Mouse (Mus musculus) hindbrain, embryonic 12.5 days (tissue): Measurements from ENCODE around the gene Arhgef2. TPM values are rescaled to one million over a fixed set of nuclear protein-coding genes. Genes with fewer than 3 reads are reported as not detected.
A peak's percentile ranks its signal among the peaks of the same experiment; 100 is the strongest.
"Not testable (repeated sequence)": the region's sequence is repeated elsewhere in the genome, so short reads cannot be mapped to it uniquely, and the experiment has no call there.

Experiments used
- ATAC-seq: fragments of 200-750 bp; cut with Nextera tagmentation; 2 replicates; pipeline ENCODE4 v1.8.0; 2017; ENCODE audit warnings: moderate TSS enrichment; ENCODE audit not compliant: low FRiP score
- H3K27ac ChIP-seq: fragments of 300-500 bp; sonication (generic); 2 replicates; pipeline ENCODE4 v1.5.1; 2016; ENCODE audit warnings: mild to moderate bottlenecking
- H3K27me3 ChIP-seq: fragments of 300-500 bp; sonication (generic); 2 replicates; pipeline ENCODE4 v1.6.1; 2016; ENCODE audit warnings: mild to moderate bottlenecking
- H3K36me3 ChIP-seq: fragments of 300-500 bp; sonication (generic); 2 replicates; pipeline ENCODE4 v1.6.1; 2016; ENCODE audit warnings: mild to moderate bottlenecking
- H3K4me1 ChIP-seq: fragments of 300-500 bp; sonication (generic); 2 replicates; pipeline ENCODE4 v1.6.1; 2016
- H3K4me2 ChIP-seq: fragments of 300-500 bp; sonication (generic); replicated peaks from 2 replicates; pipeline ENCODE4 v1.6.1; 2016; ENCODE audit warnings: mild to moderate bottlenecking
- H3K4me3 ChIP-seq: fragments of 300-500 bp; sonication (generic); 2 replicates; pipeline ENCODE4 v1.5.1; 2016; ENCODE audit warnings: mild to moderate bottlenecking
- H3K9ac ChIP-seq: fragments of 300-500 bp; sonication (generic); 2 replicates; pipeline ENCODE4 v1.6.1; 2016; ENCODE audit warnings: mild to moderate bottlenecking, moderate library complexity
- H3K9me3 ChIP-seq: fragments of 300-500 bp; sonication (generic); replicated peaks from 2 replicates; pipeline ENCODE4 v1.6.1; 2016; ENCODE audit warnings: mild to moderate bottlenecking
- WGBS: fragments of 180-500 bp; shearing (Covaris S2); methylation state at CpG from one replicate; pipeline ENCODE4 v1.1.7; 2016; 5-methylcytosine and 5-hydroxymethylcytosine counted together
- polyA plus RNA-seq: library from polyadenylated mRNA; unstranded; fragments of >200 nt; fragmentation: Nextera tagmentation; extraction: Ambion mirVana; gene quantifications from 2 replicates; pipeline ENCODE4 v1.2.1, GENCODE M21; 2016

Arhgef2 gene
- polyA plus RNA-seq, result 171 and 179 TPM in 2 replicates

- not testable (repeated sequence) for H3K27me3 ChIP-seq, H3K4me3 ChIP-seq, H3K9ac ChIP-seq, H3K36me3 ChIP-seq, H3K9me3 ChIP-seq, ATAC-seq, H3K27ac ChIP-seq, H3K4me2 ChIP-seq
- 89% methylated on average over 2 of the region's 2 CpGs for WGBS
- H3K4me1 ChIP-seq, result peaks cover 12% of the 10 kb centered on the region
Observed at GRCm38 (mm10) chr3:88605666-88606065, at the start of gene Arhgef2. Arhgef2 (plus strand) TSS chr3:88605966.

GRCm38 (mm10) chr3:88556616-88557015 lies 49.1 kb upstream of the Arhgef2 start:
- ATAC-seq, result no peak
- WGBS, result 96% methylated on average over 8 of the region's 8 CpGs
- peaks cover 21% of the 10 kb centered on the region for H3K4me1 ChIP-seq
- no peaks in the 10 kb centered on the region for H3K27me3 ChIP-seq
- peaks cover 59% of the 10 kb centered on the region for H3K36me3 ChIP-seq
- no peaks in the 10 kb centered on the region for H3K9me3 ChIP-seq
- H3K9ac ChIP-seq, result no peak overlapping the region
- no peak overlapping the region for H3K27ac ChIP-seq
- no peak overlapping the region for H3K4me3 ChIP-seq
- H3K4me2 ChIP-seq, result no peak overlapping the region

GRCm38 (mm10) chr3:88559596-88559995 lies 46.2 kb upstream of the Arhgef2 start:
- no peaks in the 10 kb centered on the region for H3K9me3 ChIP-seq
- 96% methylated on average over 9 of the region's 9 CpGs for WGBS
- H3K9ac ChIP-seq, result no peak overlapping the region
- no peak overlapping the region for H3K4me3 ChIP-seq
- ATAC-seq, result no peak
- no peak overlapping the region for H3K4me2 ChIP-seq
- peaks cover 32% of the 10 kb centered on the region for H3K4me1 ChIP-seq
- peaks cover 87% of the 10 kb centered on the region for H3K36me3 ChIP-seq
- H3K27ac ChIP-seq, result no peak overlapping the region
- no peaks in the 10 kb centered on the region for H3K27me3 ChIP-seq

DNA sequence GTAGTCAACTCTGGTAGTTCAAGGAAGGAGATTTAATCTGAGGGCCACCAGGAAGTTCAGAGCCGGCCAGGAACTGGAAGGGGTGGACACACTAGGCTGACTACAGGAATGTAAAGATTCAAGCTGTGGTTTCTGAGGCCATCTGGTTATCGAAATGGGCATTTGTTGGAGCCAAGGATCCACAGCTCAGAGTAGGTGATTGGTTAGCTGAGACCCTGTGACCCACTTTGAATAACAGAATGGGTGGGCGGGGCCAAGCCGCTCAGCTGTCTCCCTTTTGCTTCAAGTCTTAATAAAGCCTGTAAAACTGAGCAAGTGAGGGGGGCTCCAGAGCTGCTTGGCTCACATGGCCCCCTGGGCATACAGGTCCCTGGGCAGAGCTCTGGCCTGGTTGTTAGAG lies 43.8 kb upstream of the Arhgef2 start:
- peaks cover 24% of the 10 kb centered on the region for H3K4me1 ChIP-seq
- 69% methylated on average over 4 of the region's 4 CpGs for WGBS
- peaks cover 95% of the 10 kb centered on the region for H3K36me3 ChIP-seq
- H3K9ac ChIP-seq, result no peak overlapping the region
- 0 out of 2 replicates have a peak overlapping the region, but pooled peaks have one; percentile 4 for H3K27ac ChIP-seq
- H3K4me2 ChIP-seq, result no peak overlapping the region
- no peak overlapping the region for H3K4me3 ChIP-seq
- peak; percentile 49 for ATAC-seq
- no peaks in the 10 kb centered on the region for H3K27me3 ChIP-seq
- H3K9me3 ChIP-seq, result no peaks in the 10 kb centered on the region

DNA sequence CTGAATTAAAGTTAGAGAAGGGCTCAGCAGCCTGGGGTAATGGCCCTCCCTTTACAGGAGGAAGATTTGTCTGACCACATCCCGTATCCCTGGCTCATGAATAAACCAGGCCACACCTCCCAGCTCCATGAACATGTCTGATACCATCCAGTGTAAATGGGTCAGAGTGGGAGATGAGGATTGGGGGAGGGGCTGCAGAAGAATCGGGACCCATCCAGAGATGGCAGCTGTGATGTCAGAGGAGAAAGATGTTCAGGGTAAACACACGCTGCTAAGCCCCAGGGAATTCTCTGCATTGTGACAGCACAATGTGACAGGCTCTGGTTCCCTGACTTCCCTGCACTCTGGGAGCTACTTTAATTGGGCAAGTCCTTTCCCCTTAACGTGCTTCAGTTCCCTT lies 42.3 kb upstream of the Arhgef2 start:
- ATAC-seq, result peak; percentile 47
- Histone ChIP-seq H3K4me1 (peaks cover 24% of the 10 kb centered on the region), H3K4me3 (no peak overlapping the region), H3K36me3 (peaks cover 96% of the 10 kb centered on the region), H3K9ac (no peak overlapping the region), H3K27me3 (no peaks in the 10 kb centered on the region), H3K27ac (peak overlapping the region; percentile 40; the same call in 1 of the 2 replicates), H3K9me3 (no peaks in the 10 kb centered on the region), H3K4me2 (no peak overlapping the region)
- WGBS, result 62% methylated on average over 4 of the region's 4 CpGs

GRCm38 (mm10) chr3:88563966-88564365 lies 41.8 kb upstream of the Arhgef2 start:
- Histone ChIP-seq H3K4me3 (no peak overlapping the region), H3K27ac (peak overlapping the region; percentile 40; the same call in 1 of the 2 replicates), H3K4me1 (peaks cover 24% of the 10 kb centered on the region), H3K9ac (no peak overlapping the region), H3K4me2 (no peak overlapping the region), H3K9me3 (no peaks in the 10 kb centered on the region), H3K36me3 (peaks cover 97% of the 10 kb centered on the region), H3K27me3 (no peaks in the 10 kb centered on the region)
- 0 out of 2 replicates have a peak, but pooled peaks have one; percentile 9 for ATAC-seq
- 87% methylated on average over 7 of the region's 7 CpGs for WGBS

DNA sequence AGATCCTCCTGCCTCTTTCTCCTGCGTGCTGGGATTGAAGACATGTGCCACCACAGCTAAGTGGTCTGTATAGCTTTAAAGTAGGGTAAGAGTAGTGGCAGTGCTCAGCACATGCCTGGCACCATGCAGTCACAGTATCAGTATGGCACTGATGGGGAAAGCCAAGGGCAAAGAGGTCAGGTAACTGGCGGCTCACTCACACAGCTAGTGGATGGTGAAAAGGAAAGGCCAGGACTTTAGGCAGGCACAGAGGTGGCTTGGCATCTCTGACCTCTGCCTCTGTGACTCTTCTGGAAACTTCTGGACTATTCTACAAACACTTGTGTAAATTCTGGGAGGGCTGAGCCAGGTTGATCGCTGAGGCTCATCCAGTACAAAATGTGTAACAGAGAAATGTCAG lies 39.6 kb upstream of the Arhgef2 start:
- Histone ChIP-seq H3K27ac (no peak overlapping the region), H3K4me3 (no peak overlapping the region), H3K9ac (0 out of 2 replicates have a peak overlapping the region, but pooled peaks have one; percentile 0), H3K4me2 (no peak overlapping the region), H3K27me3 (no peaks in the 10 kb centered on the region), H3K36me3 (peaks cover 92% of the 10 kb centered on the region), H3K9me3 (no peaks in the 10 kb centered on the region), H3K4me1 (peaks cover 24% of the 10 kb centered on the region)
- 100% methylated on average over 3 of the region's 3 CpGs for WGBS
- no peak for ATAC-seq

GRCm38 (mm10) chr3:88566536-88567061 lies 39.2 kb upstream of the Arhgef2 start:
- no peak overlapping the region for H3K4me3 ChIP-seq
- no peak overlapping the region for H3K27ac ChIP-seq
- ATAC-seq, result no peak
- H3K4me1 ChIP-seq, result peaks cover 23% of the 10 kb centered on the region
- no peaks in the 10 kb centered on the region for H3K27me3 ChIP-seq
- H3K9me3 ChIP-seq, result no peaks in the 10 kb centered on the region
- H3K4me2 ChIP-seq, result no peak overlapping the region
- WGBS, result 87% methylated on average over 4 of the region's 4 CpGs
- H3K36me3 ChIP-seq, result peaks cover 88% of the 10 kb centered on the region
- 0 out of 2 replicates have a peak overlapping the region, but pooled peaks have one; percentile 0 for H3K9ac ChIP-seq

GRCm38 (mm10) chr3:88567892-88568291 lies 37.9 kb upstream of the Arhgef2 start:
- H3K4me1 ChIP-seq, result peaks cover 10% of the 10 kb centered on the region
- H3K4me3 ChIP-seq, result no peak overlapping the region
- H3K9me3 ChIP-seq, result no peaks in the 10 kb centered on the region
- peaks cover 77% of the 10 kb centered on the region for H3K36me3 ChIP-seq
- no peak for ATAC-seq
- no peak overlapping the region for H3K4me2 ChIP-seq
- WGBS, result 96% methylated on average over 6 of the region's 6 CpGs
- H3K27ac ChIP-seq, result no peak overlapping the region
- no peak overlapping the region for H3K9ac ChIP-seq
- H3K27me3 ChIP-seq, result no peaks in the 10 kb centered on the region

DNA sequence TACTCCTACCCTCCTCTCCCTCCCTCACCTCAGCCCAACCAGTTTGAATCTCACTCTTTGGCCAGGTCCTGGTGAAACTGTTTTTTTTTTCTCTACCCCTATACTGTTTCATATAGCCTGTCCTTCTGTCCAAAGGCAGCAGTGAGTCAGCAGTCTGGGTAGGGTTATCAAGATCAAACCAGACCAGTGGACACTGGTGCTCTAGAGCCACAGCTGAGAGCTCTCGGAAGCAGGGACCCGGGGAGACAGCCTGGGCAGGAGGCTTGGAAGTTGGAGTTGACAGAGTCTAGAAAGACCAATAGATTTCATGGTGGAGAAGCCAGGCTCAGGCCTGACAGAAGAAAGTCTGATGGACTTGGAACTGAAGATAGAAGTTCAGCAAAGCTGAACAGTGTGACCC lies 37.2 kb upstream of the Arhgef2 start:
- Histone ChIP-seq H3K4me1 (peaks cover 3% of the 10 kb centered on the region; the same call in 1 of the 2 replicates), H3K4me3 (no peak overlapping the region), H3K36me3 (peaks cover 70% of the 10 kb centered on the region), H3K9ac (no peak overlapping the region), H3K27ac (no peak overlapping the region), H3K27me3 (no peaks in the 10 kb centered on the region), H3K4me2 (no peak overlapping the region), H3K9me3 (no peaks in the 10 kb centered on the region)
- WGBS, result 96% methylated on average over 2 of the region's 2 CpGs
- ATAC-seq, result no peak

- Histone ChIP-seq H3K27ac (no peak overlapping the region), H3K27me3 (no peaks in the 10 kb centered on the region), H3K4me1 (no peaks in the 10 kb centered on the region), H3K4me3 (no peak overlapping the region), H3K9me3 (no peaks in the 10 kb centered on the region), H3K36me3 (peaks cover 65% of the 10 kb centered on the region), H3K4me2 (no peak overlapping the region), H3K9ac (no peak overlapping the region)
- 100% methylated on average over 2 of the region's 2 CpGs for WGBS
- ATAC-seq, result no peak
Observed at GRCm38 (mm10) chr3:88569093-88569492, 36.7 kb upstream of the Arhgef2 start.

GRCm38 (mm10) chr3:88569694-88570093 lies 36.1 kb upstream of the Arhgef2 start:
- Histone ChIP-seq H3K36me3 (peaks cover 59% of the 10 kb centered on the region), H3K9me3 (no peaks in the 10 kb centered on the region), H3K9ac (no peak overlapping the region), H3K4me3 (no peak overlapping the region), H3K27ac (no peak overlapping the region), H3K27me3 (no peaks in the 10 kb centered on the region), H3K4me2 (no peak overlapping the region), H3K4me1 (no peaks in the 10 kb centered on the region)
- WGBS, result 92% methylated on average over 5 of the region's 5 CpGs
- no peak for ATAC-seq

GRCm38 (mm10) chr3:88570341-88570740 lies 35.4 kb upstream of the Arhgef2 start:
- no peak overlapping the region for H3K4me2 ChIP-seq
- H3K4me1 ChIP-seq, result no peaks in the 10 kb centered on the region
- ATAC-seq, result no peak
- 95% methylated on average over 10 of the region's 10 CpGs for WGBS
- no peak overlapping the region for H3K4me3 ChIP-seq
- no peak overlapping the region for H3K27ac ChIP-seq
- no peak overlapping the region for H3K9ac ChIP-seq
- peaks cover 53% of the 10 kb centered on the region for H3K36me3 ChIP-seq
- H3K27me3 ChIP-seq, result no peaks in the 10 kb centered on the region
- H3K9me3 ChIP-seq, result no peaks in the 10 kb centered on the region
